ENCODE assay signal across 17 mouse cellular contexts in genomic region chr13:97483681-97484080, GRCm38 (mm10).
DNase-seq lines count a peak whose midpoint lies in the region; ATAC-seq and TF ChIP-seq lines count a peak whose summit lies in the region.
"Had no signal": no experiment of that assay in that cellular context is flagged by ENCODE, and none has a peak within 500 bp of the region (broad histone marks: within the 10 kb centered on the region; RNA-seq: fewer than 3 reads in every experiment).

No protein-coding gene starts in this region.

- H3K4me3 ChIP-seq in CH12.LX (replicated peaks in 1 of 3; ENCODE audit: low read depth in 2 of 3, low read length in 2 of 3, poor library complexity in 1 of 3), result peak overlapping the region in 2 of 3 experiments; percentile 4 to 54
- no peak overlapping the region for H3K4me3 ChIP-seq in liver, embryonic 11.5 days (ENCODE audit: low read depth, low read length)
- H3K4me3 ChIP-seq: forebrain, embryonic 12.5 days; heart, embryonic 15.5 days; hindbrain, embryonic 15.5 days; liver, embryonic 15.5 days; midbrain, embryonic 15.5 days had no signal

- no peak for ATAC-seq in liver, embryonic 11.5 days (replicated peaks; ENCODE audit: low FRiP score)
- ATAC-seq in erythroblast, adult 5-6 weeks (replicated peaks; ENCODE audit: low FRiP score, poor library complexity, severe bottlenecking), result no peak
- ATAC-seq: CD4-positive, CD25-positive, alpha-beta regulatory T cell, adult 4 months; midbrain, embryonic 15.5 days had no signal

- TF ChIP-seq CTCF in CH12.LX (conservative IDR thresholded peaks at IDR 0.05 in 1 of 2, IDR thresholded peaks at IDR 0.05 in 1 of 2; ENCODE audit: low read depth in 2 of 2, low read length in 2 of 2), result no peak

- peak; percentile 33 for DNase-seq in gastrocnemius, postnatal 14 days
- no peak for DNase-seq in gastrocnemius, postnatal 25 days
- DNase-seq in CH12.LX (ENCODE audit: extremely low read depth) (no peak), R1 (ENCODE audit: low read depth, low spot score) (peak; percentile 36)
- DNase-seq in gonadal fat pad, adult 2 months (ENCODE audit: low read depth), result peak; percentile 2
- no peak for DNase-seq in liver, embryonic 11.5 days (ENCODE audit: low spot score)
- no peak for DNase-seq in layer of hippocampus, adult 11-12 months (ENCODE audit: low spot score)
- DNase-seq: cerebellum, adult 2 months; right cerebral cortex, postnatal 4 days had no signal

- no peaks in the 10 kb centered on the region for H3K27me3 ChIP-seq in CH12.LX (replicated peaks)
- H3K27me3 ChIP-seq in liver, embryonic 11.5 days (replicated peaks; ENCODE audit: control insufficient read depth, insufficient read depth, low read length), result no peaks in the 10 kb centered on the region
- H3K27me3 ChIP-seq: forebrain, embryonic 12.5 days; heart, embryonic 15.5 days; hindbrain, embryonic 15.5 days; midbrain, embryonic 15.5 days had no signal

- peak overlapping the region; percentile 6; the same call in 1 of the 2 replicates for H3K9ac ChIP-seq in CH12.LX (ENCODE audit: insufficient read depth, low read depth)
- no peak overlapping the region for H3K9ac ChIP-seq in liver, embryonic 11.5 days (ENCODE audit: low read depth, low read length)
- H3K9ac ChIP-seq: forebrain, embryonic 12.5 days; heart, embryonic 15.5 days; hindbrain, embryonic 15.5 days; liver, embryonic 15.5 days; midbrain, embryonic 15.5 days had no signal

- peaks cover 31% of the 10 kb centered on the region for H3K9me3 ChIP-seq in CH12.LX (replicated peaks; ENCODE audit: low read length)
- no peaks in the 10 kb centered on the region for H3K9me3 ChIP-seq in liver, embryonic 11.5 days (ENCODE audit: control insufficient read depth, low read length)
- H3K9me3 ChIP-seq: forebrain, embryonic 12.5 days; heart, embryonic 15.5 days; hindbrain, embryonic 15.5 days; liver, embryonic 15.5 days; midbrain, embryonic 15.5 days had no signal

- TF ChIP-seq POLR2A in CH12.LX (IDR thresholded peaks at IDR 0.05; ENCODE audit: low read depth, low read length), result no peak; the same call in 1 of the 2 replicates

- in situ Hi-C loops in CH12.LX (cut with MboI; ENCODE audit: low pct_ligation_motif_present, low pct_unique_long_range_greater_than_20kb, low sequenced_read_pairs), result no loop called here

- TF ChIP-seq EP300 in CH12.LX (IDR thresholded peaks at IDR 0.05; ENCODE audit: low read length), result no peak

- peak overlapping the region; percentile 10; the same call in 1 of the 2 replicates for H3K27ac ChIP-seq in CH12.LX (ENCODE audit: insufficient read depth, low read depth)
- H3K27ac ChIP-seq in liver, embryonic 11.5 days (ENCODE audit: low read depth, low read length), result no peak overlapping the region
- H3K27ac ChIP-seq: forebrain, embryonic 12.5 days; heart, embryonic 15.5 days; hindbrain, embryonic 15.5 days; liver, embryonic 15.5 days; macrophage; midbrain, embryonic 15.5 days had no signal

- dilution Hi-C loops in CH12.LX (cut with MboI; ENCODE audit: extremely low pct_ligation_motif_present, extremely low pct_unique_long_range_greater_than_20kb, low sequenced_read_pairs), result no loop called here

- H3K79me2 ChIP-seq in CH12.LX (replicated peaks; ENCODE audit: control insufficient read depth, extremely low read depth, insufficient read depth, poor library complexity, severe bottlenecking), result no peaks in the 10 kb centered on the region

- H3K36me3 ChIP-seq in CH12.LX (replicated peaks in 1 of 2; ENCODE audit: control insufficient read depth in 1 of 2, insufficient read depth in 1 of 2, low read length in 1 of 2), result peaks cover 0 to 12% of the 10 kb centered on the region in 2 experiments
- H3K36me3 ChIP-seq in liver, embryonic 11.5 days (ENCODE audit: control insufficient read depth, insufficient read depth, low read length), result no peaks in the 10 kb centered on the region
- H3K36me3 ChIP-seq: forebrain, embryonic 12.5 days; heart, embryonic 15.5 days; hindbrain, embryonic 15.5 days; liver, embryonic 15.5 days; midbrain, embryonic 15.5 days had no signal

- no peak overlapping the region for H3K4me2 ChIP-seq in CH12.LX (ENCODE audit: insufficient read depth, low read depth, poor library complexity, severe bottlenecking)
- H3K4me2 ChIP-seq in liver, embryonic 11.5 days, result no peak overlapping the region
- H3K4me2 ChIP-seq: forebrain, embryonic 12.5 days; heart, embryonic 15.5 days; hindbrain, embryonic 15.5 days; liver, embryonic 15.5 days; midbrain, embryonic 15.5 days had no signal

- 0 out of 4 replicates have a peak, but pooled peaks cover 0 to 4% of the 10 kb centered on the region in 2 experiments for H3K4me1 ChIP-seq in CH12.LX (ENCODE audit: control insufficient read depth in 1 of 2, insufficient read depth in 2 of 2)
- no peaks in the 10 kb centered on the region for H3K4me1 ChIP-seq in liver, embryonic 11.5 days (replicated peaks; ENCODE audit: control insufficient read depth, insufficient read depth, low read length)
- H3K4me1 ChIP-seq: liver, embryonic 15.5 days had no signal

- 65% methylated on average over 8 of the region's 8 CpGs for WGBS in liver, embryonic 11.5 days

- intact Hi-C loops in gastrocnemius, postnatal 14 days (cut with DNase I; ENCODE audit: low total_unique reads), result no loop called here

- no peak for TF ChIP-seq RAD21 in CH12.LX (IDR thresholded peaks at IDR 0.05; ENCODE audit: low read depth, low read length)

TF ChIP-seq in CH12.LX, 34 proteins besides CTCF, POLR2A, EP300 and RAD21:
- no peak for TF ChIP-seq MAX (IDR thresholded peaks at IDR 0.05; ENCODE audit: low read length)
- TF ChIP-seq TBP (conservative IDR thresholded peaks at IDR 0.05; ENCODE audit: low read depth, low read length), result no peak
- TF ChIP-seq ZMIZ1 (IDR thresholded peaks at IDR 0.05; ENCODE audit: low read depth, low read length), result no peak
- no peak for TF ChIP-seq ZKSCAN1 (IDR thresholded peaks at IDR 0.05; ENCODE audit: borderline replicate concordance, low read depth, low read length)
- no peak for TF ChIP-seq MAZ (IDR thresholded peaks at IDR 0.05; ENCODE audit: low read depth, low read length)
- no peak for TF ChIP-seq MAFK (IDR thresholded peaks at IDR 0.05; ENCODE audit: insufficient replicate concordance, low read length)
- no peak for TF ChIP-seq JUND (conservative IDR thresholded peaks at IDR 0.05; ENCODE audit: low read depth, low read length)
- no peak for TF ChIP-seq CHD2 (IDR thresholded peaks at IDR 0.05; ENCODE audit: low read length)
- no peak for TF ChIP-seq NELFE (IDR thresholded peaks at IDR 0.05; ENCODE audit: low read depth, low read length)
- TF ChIP-seq ZC3H11A (IDR thresholded peaks at IDR 0.05; ENCODE audit: low read depth, low read length), result no peak
- no peak for TF ChIP-seq SMC3 (IDR thresholded peaks at IDR 0.05; ENCODE audit: low read depth, low read length)
- TF ChIP-seq POLR2AphosphoS2 (IDR thresholded peaks at IDR 0.05; ENCODE audit: low read depth, low read length), result no peak
- no peak for TF ChIP-seq HCFC1 (IDR thresholded peaks at IDR 0.05; ENCODE audit: low read depth, low read length)
- no peak for TF ChIP-seq IRF4 (IDR thresholded peaks at IDR 0.05; ENCODE audit: low read depth, low read length)
- no peak for TF ChIP-seq RCOR1 (conservative IDR thresholded peaks at IDR 0.05; ENCODE audit: low read depth, low read length)
- TF ChIP-seq CHD1 (IDR thresholded peaks at IDR 0.05; ENCODE audit: low read depth, low read length), result no peak
- no peak for TF ChIP-seq E2F4 (IDR thresholded peaks at IDR 0.05; ENCODE audit: insufficient replicate concordance, low read depth, low read length)
- TF ChIP-seq MEF2A (IDR thresholded peaks at IDR 0.05; ENCODE audit: borderline replicate concordance, low read depth, low read length), result no peak
- TF ChIP-seq BHLHE40 (IDR thresholded peaks at IDR 0.05; ENCODE audit: low read depth, low read length), result no peak
- TF ChIP-seq TCF12 (IDR thresholded peaks at IDR 0.05; ENCODE audit: low read depth, low read length), result no peak

Comparison
In these comparisons a context has a peak if more than half of its experiments do, and no peak if none do; other contexts are left out.
1. DNase-seq: peak in gastrocnemius, postnatal 14 days (single experiment), R1 (single experiment) and gonadal fat pad, adult 2 months (single experiment); none in gastrocnemius, postnatal 25 days (single experiment), CH12.LX (single experiment), liver, embryonic 11.5 days (single experiment) and layer of hippocampus, adult 11-12 months (single experiment).